Comparison of ENCODE assay signal across 7 mouse cellular contexts in genomic region chr8:121898401-121898931, GRCm38 (mm10). TPM values are rescaled to one million over a fixed set of nuclear protein-coding genes. Genes with fewer than 3 reads are reported as not detected.
DNase-seq lines count a peak whose midpoint lies in the region; ATAC-seq lines count a peak whose summit lies in the region.

No protein-coding gene starts in this region.

- ATAC-seq in inflammation-experienced regulatory T-cells, adult 6 months: peak; percentile 81

- DNase-seq in adrenal gland, adult 18-20 months (ENCODE audit: low spot score in 2 of 2): peak; percentile 60 to 61
- DNase-seq in embryo, embryonic 10.5 days (ENCODE audit: low spot score): peak; percentile 85
- DNase-seq in gastrocnemius, postnatal 14 days: peak; percentile 84
- DNase-seq in left cerebral cortex, adult 9 months (ENCODE audit: low spot score in 2 of 2): peak; percentile 65 to 82
- DNase-seq in right cerebral cortex, postnatal 4 days: peak; percentile 45

- intact Hi-C loops in gastrocnemius, postnatal 14 days (cut with DNase I; ENCODE audit: low total_unique reads): no loop called here

- H3K4me3 ChIP-seq in megakaryocyte, embryonic 14.5 days (replicated peaks): peak overlapping the region; percentile 89

- no peaks in the 10 kb centered on the region for H3K27me3 ChIP-seq in megakaryocyte, embryonic 14.5 days (replicated peaks)

- peaks cover 70% of the 10 kb centered on the region for H3K36me3 ChIP-seq in megakaryocyte, embryonic 14.5 days (replicated peaks; ENCODE audit: low read length)

- H3K4me1 ChIP-seq in megakaryocyte, embryonic 14.5 days: peaks cover 99% of the 10 kb centered on the region

- no peaks in the 10 kb centered on the region for H3K9me3 ChIP-seq in megakaryocyte, embryonic 14.5 days

RNA-seq across cellular contexts. Expression of gene Slc7a5, which starts 9.0 kb away (rescaled TPM):
- total RNA-seq in adrenal gland, adult 18-20 months (2021): 10 to 100 TPM; 35.3 to 48.3 TPM
- total RNA-seq in gastrocnemius, postnatal 14 days (2021): 1 to 10 TPM; 4.2 to 5.7 TPM
- 1 to 10 TPM; 2.5 to 4.4 (median 2.6) TPM for polyA plus RNA-seq in inflammation-experienced regulatory T-cells, adult 6 months (2017; shearing (Covaris generic))
- polyA plus RNA-seq in megakaryocyte, embryonic 14.5 days (2012; ENCODE audit: insufficient read depth, low replicate concordance): 77.3 and 236 TPM in 2 replicates

RNA-seq across cellular contexts. Expression of gene Car5a, which starts 46.2 kb away (rescaled TPM):
- not detected for total RNA-seq in adrenal gland, adult 18-20 months (2021)
- not detected for total RNA-seq in gastrocnemius, postnatal 14 days (2021)
- polyA plus RNA-seq in inflammation-experienced regulatory T-cells, adult 6 months (2017; shearing (Covaris generic)): not detected
- 2.1 TPM in 1 of 2 replicates, not detected in the other for polyA plus RNA-seq in megakaryocyte, embryonic 14.5 days (2012; ENCODE audit: insufficient read depth, low replicate concordance)

RNA-seq across cellular contexts. Expression of gene Banp, which starts 51.1 kb away (rescaled TPM):
- total RNA-seq in adrenal gland, adult 18-20 months (2021): 10 to 100 TPM; 44.8 to 48.9 TPM
- total RNA-seq in gastrocnemius, postnatal 14 days (2021): 1 to 10 TPM; 8.3 to 8.4 TPM
- 10 to 100 TPM; 35.0 to 37.5 (median 36.2) TPM for polyA plus RNA-seq in inflammation-experienced regulatory T-cells, adult 6 months (2017; shearing (Covaris generic))
- polyA plus RNA-seq in megakaryocyte, embryonic 14.5 days (2012; ENCODE audit: insufficient read depth, low replicate concordance): 47.5 and 119 TPM in 2 replicates

Comparison
In these comparisons a context has a peak if more than half of its experiments do, and no peak if none do; other contexts are left out.
1. Peak in every context shown above with its lines: DNase-seq, ATAC-seq and H3K4me3 ChIP-seq.
2. RNA of gene Slc7a5, which starts 9.0 kb away (total RNA-seq): 35.3 to 48.3 TPM in adrenal gland, adult 18-20 months; 4.2 to 5.7 TPM in gastrocnemius, postnatal 14 days; every median in the first group is over 4 times any median in the second.
3. RNA of gene Banp, which starts 51.1 kb away (total RNA-seq): 44.8 to 48.9 TPM in adrenal gland, adult 18-20 months; 8.3 to 8.4 TPM in gastrocnemius, postnatal 14 days; every median in the first group is over 4 times any median in the second.